Mouse (Mus musculus) E14TG2a.4 (cell line): Measurements from ENCODE around the gene Babam1.

Experiments
- CTCF ChIP-seq: conservative IDR thresholded peaks from 2 replicates; pipeline ENCODE4 v1.5.1; 2014; ENCODE audit warnings: low read length
- POU5F1 ChIP-seq: IDR thresholded peaks from 2 replicates; pipeline ENCODE4 v1.6.1; 2014; ENCODE audit warnings: low read length, borderline replicate concordance

DNA sequence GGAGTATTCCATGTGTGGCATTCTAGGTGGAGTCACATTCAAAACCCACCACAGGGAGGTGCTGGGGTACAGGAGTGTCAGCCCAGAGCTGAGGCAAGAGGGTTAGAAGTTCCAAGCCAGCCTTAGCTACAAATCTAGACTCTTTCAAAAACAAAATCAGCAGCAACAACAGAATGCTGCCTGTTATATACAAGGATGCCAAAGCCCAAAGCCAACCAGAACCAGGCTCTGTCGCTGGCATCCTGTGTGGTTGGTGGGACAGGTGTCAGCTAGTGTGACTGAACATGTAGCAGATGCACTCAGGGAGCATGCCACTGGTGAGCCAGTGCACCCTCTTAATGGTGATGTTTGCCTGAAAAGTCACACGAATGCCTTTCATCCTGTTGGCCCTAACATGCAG, 4.2 kb downstream of the Babam1 start:
- TF ChIP-seq CTCF: no peak
- TF ChIP-seq POU5F1: no peak
